Mouse (Mus musculus): ENCODE measurements around the gene Ppp1r3c. TPM values are rescaled to one million over a fixed set of nuclear protein-coding genes. Genes with fewer than 3 reads are reported as not detected.

Gene Ppp1r3c
- total RNA-seq, 2 experiments from 2014 or later: 48.8 to 61.9 TPM

DNA sequence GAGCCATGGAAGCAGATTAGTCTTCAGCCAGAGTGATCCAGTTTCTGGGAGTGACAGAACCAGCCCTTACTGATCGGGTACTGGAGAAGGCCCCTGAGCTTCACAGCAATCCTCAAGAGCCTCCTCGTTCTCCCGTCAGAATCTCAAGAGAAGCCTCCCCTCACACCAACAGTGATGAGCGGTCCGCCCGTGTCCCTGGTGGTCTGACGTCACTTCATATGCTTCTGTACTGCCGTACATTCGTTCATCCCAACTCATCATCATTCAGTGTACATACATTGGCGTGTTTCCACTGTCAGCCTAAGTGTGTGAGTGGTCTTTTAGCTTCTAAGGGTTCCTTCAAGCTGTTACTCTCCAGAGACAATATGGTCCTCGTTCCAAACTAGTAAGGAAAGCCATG, 50.4 kb downstream of the Ppp1r3c start:
- no peak for DNase-seq (ENCODE audit: low spot score in 2 of 2)

DNA sequence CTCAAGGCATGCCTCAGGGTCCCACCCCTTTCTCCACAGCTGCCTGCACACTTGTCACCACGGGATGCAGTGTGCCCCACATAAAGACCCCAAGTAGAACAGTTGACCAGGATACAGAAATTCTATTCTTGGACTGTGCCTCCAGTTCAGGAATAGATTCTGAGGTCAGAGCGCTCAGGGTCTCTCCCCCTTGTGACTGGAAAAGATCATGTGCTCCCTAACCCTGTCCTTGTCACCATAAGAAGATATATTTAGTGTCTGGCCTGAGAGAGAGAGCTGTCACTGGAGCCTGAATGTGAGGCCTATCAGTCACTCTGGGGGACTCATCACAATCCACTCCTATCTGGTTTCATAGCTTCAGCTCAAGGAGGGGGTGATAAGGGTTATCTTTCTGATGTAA, 53.9 kb downstream of the Ppp1r3c start:
- DNase-seq (ENCODE audit: low spot score in 2 of 2): no peak

Other genes starting within 250 kb of the Ppp1r3c start
- 10 to 100 TPM; 19.4 to 21.2 TPM for gene Hectd2, start 182.0 kb downstream of the Ppp1r3c start, total RNA-seq (2021)
- 100 to 1,000 TPM; 110 to 117 TPM for gene Tnks2, start 97.6 kb upstream of the Ppp1r3c start, total RNA-seq (2021)
- 1 to 10 TPM; 8.1 to 8.2 TPM for gene Fgfbp3, start 183.0 kb upstream of the Ppp1r3c start, total RNA-seq (2021)
- 10 to 100 TPM; 37.6 to 40.0 TPM for gene Btaf1, start 189.4 kb upstream of the Ppp1r3c start, total RNA-seq (2021)

All from left cerebral cortex, adult 18-20 months (tissue).